In genomic region chr4:150962231-150962630, GRCm38 (mm10) we compare ENCODE assay signal across 12 mouse cellular contexts. TPM values are rescaled to one million over a fixed set of nuclear protein-coding genes. Genes with fewer than 3 reads are reported as not detected.
DNase-seq lines count a peak whose midpoint lies in the region; ATAC-seq and TF ChIP-seq lines count a peak whose summit lies in the region.
"Had no signal": no experiment of that assay in that cellular context is flagged by ENCODE, and none has a peak within 500 bp of the region (broad histone marks: within the 10 kb centered on the region; RNA-seq: fewer than 3 reads in every experiment).

No protein-coding gene starts in this region.

- no peaks in the 10 kb centered on the region for H3K36me3 ChIP-seq in kidney, adult 2 months (ENCODE audit: control insufficient read depth, insufficient read depth, low read length)
- H3K36me3 ChIP-seq in kidney, embryonic 15.5 days = no peaks in the 10 kb centered on the region
- no peaks in the 10 kb centered on the region for H3K36me3 ChIP-seq in lung, postnatal 0 days (ENCODE audit: insufficient read depth, low read length)
- no peaks in the 10 kb centered on the region for H3K36me3 ChIP-seq in limb, embryonic 10.5 days
- H3K36me3 ChIP-seq: heart, embryonic 13.5 days; intestine, embryonic 15.5 days had no signal

- no peak overlapping the region for H3K27ac ChIP-seq in kidney, adult 2 months (ENCODE audit: insufficient read depth, low read depth, low read length)
- H3K27ac ChIP-seq in kidney, embryonic 15.5 days = no peak overlapping the region
- no peak overlapping the region for H3K27ac ChIP-seq in lung, postnatal 0 days (ENCODE audit: low read length)
- no peak overlapping the region for H3K27ac ChIP-seq in limb, embryonic 10.5 days
- H3K27ac ChIP-seq: heart, embryonic 13.5 days; intestine, embryonic 15.5 days had no signal

- TF ChIP-seq EP300 in lung, postnatal 0 days (IDR thresholded peaks at IDR 0.05) = no peak

- H3K4me3 ChIP-seq in kidney, adult 2 months (ENCODE audit: insufficient read depth, low read depth, low read length) = no peak overlapping the region
- H3K4me3 ChIP-seq in kidney, embryonic 15.5 days (replicated peaks) = no peak overlapping the region
- no peak overlapping the region for H3K4me3 ChIP-seq in lung, postnatal 0 days (ENCODE audit: low read depth, low read length)
- no peak overlapping the region for H3K4me3 ChIP-seq in limb, embryonic 10.5 days
- H3K4me3 ChIP-seq: heart, embryonic 13.5 days; intestine, embryonic 15.5 days had no signal

- H3K27me3 ChIP-seq in kidney, adult 2 months (replicated peaks; ENCODE audit: control insufficient read depth, insufficient read depth, low read length) = no peaks in the 10 kb centered on the region
- no peaks in the 10 kb centered on the region for H3K27me3 ChIP-seq in kidney, embryonic 15.5 days
- H3K27me3 ChIP-seq in lung, postnatal 0 days (replicated peaks; ENCODE audit: insufficient read depth, low read length) = no peaks in the 10 kb centered on the region
- 0 out of 2 replicates have a peak, but pooled peaks cover 4% of the 10 kb centered on the region for H3K27me3 ChIP-seq in limb, embryonic 10.5 days (ENCODE audit: low read depth, poor library complexity, severe bottlenecking)
- H3K27me3 ChIP-seq: heart, embryonic 13.5 days; intestine, embryonic 15.5 days had no signal

- H3K9ac ChIP-seq in kidney, embryonic 15.5 days = no peak overlapping the region
- H3K9ac ChIP-seq in lung, postnatal 0 days (replicated peaks; ENCODE audit: low read depth) = no peak overlapping the region
- H3K9ac ChIP-seq: heart, embryonic 13.5 days; intestine, embryonic 15.5 days had no signal

- H3K4me2 ChIP-seq in kidney, embryonic 15.5 days = no peak overlapping the region
- no peak overlapping the region for H3K4me2 ChIP-seq in lung, postnatal 0 days (replicated peaks; ENCODE audit: low read depth, low read length)
- H3K4me2 ChIP-seq: heart, embryonic 13.5 days; intestine, embryonic 15.5 days had no signal

- WGBS in kidney, adult 2 months = 49% methylated on average over 6 of the region's 6 CpGs
- WGBS in kidney, embryonic 15.5 days = 61% methylated on average over 6 of the region's 6 CpGs
- WGBS in lung, postnatal 0 days = 25% methylated on average over 6 of the region's 6 CpGs
- 71% methylated on average over 6 of the region's 6 CpGs for WGBS in limb, embryonic 10.5 days

- TF ChIP-seq CTCF in kidney, adult 2 months (conservative IDR thresholded peaks at IDR 0.05; ENCODE audit: insufficient read depth, insufficient read length, low read depth, low read length) = no peak
- TF ChIP-seq CTCF in lung, postnatal 0 days (IDR thresholded peaks at IDR 0.05) = no peak

- TF ChIP-seq POLR2A in kidney, adult 2 months (IDR thresholded peaks at IDR 0.05; ENCODE audit: low read depth, low read length) = no peak

- no peaks in the 10 kb centered on the region for H3K4me1 ChIP-seq in kidney, adult 2 months (ENCODE audit: control insufficient read depth, insufficient read depth, low read length)
- peaks cover 4% of the 10 kb centered on the region for H3K4me1 ChIP-seq in kidney, embryonic 15.5 days
- H3K4me1 ChIP-seq in lung, postnatal 0 days (ENCODE audit: insufficient read depth, low read depth, low read length) = no peaks in the 10 kb centered on the region
- no peaks in the 10 kb centered on the region for H3K4me1 ChIP-seq in limb, embryonic 10.5 days

- no peak for ATAC-seq in kidney, embryonic 15.5 days (replicated peaks; ENCODE audit: low FRiP score)
- no peak for ATAC-seq in lung, postnatal 0 days
- ATAC-seq: intestine, embryonic 15.5 days had no signal

- no peaks in the 10 kb centered on the region for H3K9me3 ChIP-seq in kidney, embryonic 15.5 days (replicated peaks)
- H3K9me3 ChIP-seq in lung, postnatal 0 days (ENCODE audit: low read length) = no peaks in the 10 kb centered on the region
- H3K9me3 ChIP-seq in limb, embryonic 10.5 days (replicated peaks) = no peaks in the 10 kb centered on the region
- H3K9me3 ChIP-seq: heart, embryonic 13.5 days; intestine, embryonic 15.5 days had no signal

- DNase-seq in kidney, adult 2 months = peak; percentile 90
- peak; percentile 74 for DNase-seq in NIH3T3 (ENCODE audit: low read depth)
- peak; percentile 82 for DNase-seq in adrenal gland, postnatal 36 days
- peak; percentile 31 for DNase-seq in lung, postnatal 0 days (ENCODE audit: low spot score)
- DNase-seq in neural tube, embryonic 10.5 days (ENCODE audit: extremely low spot score, low spot score) = no peak
- no peak for DNase-seq in limb, embryonic 10.5 days (ENCODE audit: low spot score)
- DNase-seq: cerebellum, postnatal 14 days had no signal

RNA-seq across cellular contexts. Expression of gene Uts2, which starts 34.7 kb away (rescaled TPM):
- not detected in 2 replicates for polyA plus RNA-seq in kidney, adult 2 months (2012; rRNA removed)
- not detected in 2 replicates for polyA plus RNA-seq in kidney, embryonic 15.5 days (2015; fragmentation: Nextera tagmentation; extraction: Ambion mirVana)
- total RNA-seq in adrenal gland, postnatal 36 days (2021) = not detected
- not detected in 2 replicates for polyA plus RNA-seq in lung, postnatal 0 days (2015; fragmentation: Nextera tagmentation; extraction: Ambion mirVana)
- not detected in 2 replicates for polyA plus RNA-seq in limb, embryonic 10.5 days (2016; fragmentation: Nextera tagmentation; extraction: Ambion mirVana)
- polyA plus RNA-seq: embryonic facial prominence, embryonic 14.5 days; frontal cortex, adult 2 months; heart, embryonic 13.5 days; intestine, embryonic 15.5 days had no signal

RNA-seq across cellular contexts. Expression of gene Tnfrsf9, which starts 47.9 kb away (rescaled TPM):
- 0.14 and 0.86 TPM in 2 replicates for polyA plus RNA-seq in kidney, adult 2 months (2012; rRNA removed)
- 0.32 and 0.40 TPM in 2 replicates for polyA plus RNA-seq in kidney, embryonic 15.5 days (2015; fragmentation: Nextera tagmentation; extraction: Ambion mirVana)
- total RNA-seq in adrenal gland, postnatal 36 days (2021) = under 1 TPM in 1 of 2 experiments, not detected in 1; 0.50 TPM
- polyA plus RNA-seq in lung, postnatal 0 days (2015; fragmentation: Nextera tagmentation; extraction: Ambion mirVana) = 1.1 and 4.4 TPM in 2 replicates
- polyA plus RNA-seq in limb, embryonic 10.5 days (2016; fragmentation: Nextera tagmentation; extraction: Ambion mirVana) = 0.59 and 1.1 TPM in 2 replicates

RNA-seq across cellular contexts. Expression of gene Park7, which starts 48.0 kb away (rescaled TPM):
- polyA plus RNA-seq in kidney, adult 2 months (2012; rRNA removed) = 314 and 444 TPM in 2 replicates
- polyA plus RNA-seq in kidney, embryonic 15.5 days (2015; fragmentation: Nextera tagmentation; extraction: Ambion mirVana) = 391 and 393 TPM in 2 replicates
- total RNA-seq in adrenal gland, postnatal 36 days (2021) = 100 to 1,000 TPM; 283 to 288 TPM
- polyA plus RNA-seq in lung, postnatal 0 days (2015; fragmentation: Nextera tagmentation; extraction: Ambion mirVana) = 229 and 241 TPM in 2 replicates
- 526 and 559 TPM in 2 replicates for polyA plus RNA-seq in limb, embryonic 10.5 days (2016; fragmentation: Nextera tagmentation; extraction: Ambion mirVana)

Comparison
In these comparisons a context has a peak if more than half of its experiments do, and no peak if none do; other contexts are left out.
1. DNase-seq: peak in kidney, adult 2 months (single experiment), NIH3T3 (single experiment), adrenal gland, postnatal 36 days (2 of 2) and lung, postnatal 0 days (single experiment); none in neural tube, embryonic 10.5 days (single experiment) and limb, embryonic 10.5 days (single experiment).